Mouse (Mus musculus): ENCODE results near the gene Mea1. TPM values are rescaled to one million over a fixed set of nuclear protein-coding genes. Genes with fewer than 3 reads are reported as not detected.

The Mea1 gene
- total RNA-seq (2023) = 34.1 and 39.8 TPM in 2 replicates

DNA sequence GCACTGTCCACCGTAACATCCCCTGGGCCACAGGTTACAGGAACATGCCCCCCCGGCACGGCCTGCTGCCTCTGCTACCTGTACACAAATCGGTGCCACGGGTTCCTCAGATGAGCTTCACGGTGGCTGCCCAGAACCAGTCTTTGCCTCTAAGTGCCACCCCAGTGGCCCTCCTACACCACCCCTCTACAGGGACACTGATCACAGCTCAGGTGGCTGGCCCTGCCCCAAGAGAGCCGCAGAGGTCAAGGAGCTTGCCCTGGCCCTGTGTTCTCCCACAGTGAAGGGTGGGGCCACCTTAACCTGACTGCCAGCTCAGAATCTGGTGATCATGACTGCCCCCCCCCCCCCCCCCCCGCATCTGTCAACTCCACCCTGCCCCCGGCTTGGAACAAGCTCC is at the start of gene Mea1:
TSS of gene Mea1 (plus strand) at position 378 of the 400 bp plus-strand sequence.

DNA sequence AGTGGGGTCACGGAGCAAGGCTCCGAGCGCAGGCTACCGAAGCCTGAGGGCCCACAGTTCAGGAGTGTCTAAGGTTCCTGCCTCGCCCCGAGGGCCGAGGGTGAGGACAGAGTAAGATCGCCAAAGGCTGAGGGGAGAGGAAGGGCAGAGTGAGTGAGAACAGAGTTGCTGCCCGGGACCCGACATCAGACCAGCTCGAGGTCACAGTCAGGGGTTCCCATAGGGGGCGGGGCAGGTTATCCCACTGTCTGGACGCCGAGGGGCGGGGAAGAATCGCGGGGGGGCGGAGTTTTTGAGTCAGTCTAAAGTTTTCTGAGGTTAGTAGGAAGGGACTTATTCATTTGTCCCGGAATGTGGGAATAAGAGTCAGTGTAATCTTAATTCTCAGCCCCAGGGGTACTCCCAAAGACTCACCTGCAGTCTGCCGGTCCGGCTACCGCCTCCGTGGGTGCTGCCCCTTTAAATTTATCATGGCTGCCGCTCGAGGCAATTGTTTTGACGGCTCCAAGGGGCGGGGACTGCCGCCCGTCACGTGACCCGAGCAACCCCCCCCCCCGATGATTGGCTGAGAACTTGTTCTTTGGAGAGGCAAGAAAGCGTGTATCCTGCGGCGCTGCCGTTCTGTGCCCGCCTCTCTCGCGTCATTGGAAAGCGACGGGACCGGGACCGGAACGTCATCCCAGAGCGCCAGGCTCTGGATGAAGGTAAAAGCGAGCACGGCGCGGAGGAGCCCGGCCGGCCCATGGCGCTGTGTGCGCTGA is 32.9 kb upstream of the Mea1 start, which contains the start of the genes Klc4 and Mrpl2:
TSS of gene Klc4 (minus strand) at position 462 of the 761 bp plus-strand sequence.
TSS of gene Mrpl2 (plus strand) at position 669 of the 761 bp plus-strand sequence.

DNA sequence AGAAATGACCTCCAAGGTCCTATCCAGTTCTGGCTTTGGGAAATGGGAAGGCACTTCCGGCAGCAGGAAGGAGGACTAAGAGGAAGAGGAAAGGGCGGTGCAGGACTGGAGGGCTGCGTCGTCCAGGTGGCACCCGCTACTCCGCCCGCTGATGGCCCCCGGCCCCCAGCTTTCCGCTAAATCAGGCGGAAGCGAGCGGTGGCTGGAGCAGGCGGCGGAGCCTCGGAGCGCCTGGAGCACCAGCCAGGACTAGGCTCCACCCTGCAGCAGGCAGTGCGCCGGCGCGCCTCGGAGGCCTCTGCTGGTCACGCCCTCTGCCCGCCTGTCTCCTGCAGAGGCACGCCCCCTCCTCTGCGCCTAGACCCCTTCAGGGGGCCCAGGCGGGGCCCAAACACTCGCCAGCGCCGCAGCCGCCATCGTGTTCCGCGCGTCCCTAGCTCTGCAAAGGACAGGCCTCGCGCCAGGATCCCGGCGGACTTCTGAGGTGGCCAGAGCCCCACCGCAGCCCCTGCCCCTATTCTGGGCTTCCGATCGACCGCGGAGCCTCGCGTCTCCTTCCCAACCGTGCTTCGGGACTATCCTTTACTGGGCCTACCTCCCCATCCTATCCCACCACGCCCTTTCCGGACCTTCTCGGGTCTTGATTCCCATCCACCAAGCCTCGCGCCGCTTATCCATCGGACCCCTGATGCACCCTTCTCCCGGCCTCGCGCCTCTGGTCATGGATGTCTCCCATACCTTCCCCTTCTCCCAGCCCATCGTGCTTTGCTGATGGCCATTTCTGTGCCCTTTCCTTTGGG is 28.2 kb upstream of the Mea1 start, which contains the start of gene Cul7:
TSS of gene Cul7 (plus strand) at position 106 of the 800 bp plus-strand sequence.

DNA sequence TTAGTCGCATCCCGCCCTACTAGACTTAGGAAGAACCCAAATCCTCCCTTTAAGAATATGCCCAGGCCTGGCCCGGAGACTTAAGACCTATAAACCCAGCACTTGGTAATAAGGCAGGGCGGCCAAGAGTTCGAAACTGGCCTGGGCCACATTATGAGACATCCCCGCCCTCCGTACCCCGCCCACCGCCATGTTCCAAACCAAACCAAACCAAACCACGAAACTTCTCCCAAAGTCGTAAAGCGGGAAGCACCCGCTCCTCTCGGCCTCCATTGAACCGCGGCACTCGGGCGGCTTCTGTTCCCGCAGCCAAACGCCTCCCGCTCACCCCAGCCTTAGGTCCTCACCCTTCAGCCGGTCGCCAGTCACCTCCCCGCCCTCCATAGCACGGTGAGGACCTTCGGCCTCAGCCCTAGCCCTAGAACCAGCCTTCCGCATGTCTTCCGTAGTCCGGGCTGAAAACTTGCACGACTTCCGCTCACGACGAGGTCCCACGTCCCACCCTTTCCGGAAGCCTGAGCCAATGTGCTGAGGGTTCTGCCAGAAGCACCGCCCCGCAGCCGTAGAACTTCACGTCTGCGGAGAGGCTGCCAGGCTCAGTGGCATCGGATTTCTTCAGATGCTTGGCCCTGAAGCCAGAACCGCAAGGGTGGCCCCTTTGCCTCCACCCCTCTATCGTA is 4.6 kb upstream of the Mea1 start, which contains the start of gene Rrp36:
TSS of gene Rrp36 (minus strand) at position 503 of the 680 bp plus-strand sequence.

DNA sequence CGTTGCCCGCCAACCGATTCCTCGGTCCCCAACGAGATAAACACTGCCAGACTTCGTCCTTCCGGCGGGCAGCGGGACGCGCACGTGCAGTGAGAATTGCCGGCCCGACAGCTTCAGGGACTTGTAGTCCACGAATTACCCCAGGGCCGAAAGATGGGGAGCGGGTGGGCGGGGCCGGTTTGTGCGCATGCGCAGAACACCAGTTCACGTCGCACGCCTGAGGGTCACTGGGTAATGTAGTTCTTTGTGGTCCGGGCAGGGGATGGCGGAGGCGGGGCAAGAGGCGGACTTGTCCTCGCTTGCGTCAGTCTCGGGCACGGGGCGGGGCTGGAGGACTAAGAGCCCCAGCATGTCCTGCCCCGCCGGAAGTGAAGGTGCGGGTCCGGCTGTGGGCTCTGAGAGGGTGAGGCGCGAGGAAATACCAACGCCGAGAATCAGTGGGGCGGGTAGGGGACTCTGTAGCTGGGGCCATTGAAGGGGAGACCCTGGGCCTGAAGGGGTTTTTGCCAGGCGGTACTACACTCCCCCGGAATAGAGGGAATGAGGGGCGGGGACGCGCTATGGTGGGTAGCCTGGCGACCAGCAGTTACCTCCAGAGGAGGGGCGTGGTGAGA is 2.3 kb downstream of the Mea1 start, which contains the start of gene Klhdc3:
TSS of gene Klhdc3 (minus strand) at position 155 of the 614 bp plus-strand sequence.

DNA sequence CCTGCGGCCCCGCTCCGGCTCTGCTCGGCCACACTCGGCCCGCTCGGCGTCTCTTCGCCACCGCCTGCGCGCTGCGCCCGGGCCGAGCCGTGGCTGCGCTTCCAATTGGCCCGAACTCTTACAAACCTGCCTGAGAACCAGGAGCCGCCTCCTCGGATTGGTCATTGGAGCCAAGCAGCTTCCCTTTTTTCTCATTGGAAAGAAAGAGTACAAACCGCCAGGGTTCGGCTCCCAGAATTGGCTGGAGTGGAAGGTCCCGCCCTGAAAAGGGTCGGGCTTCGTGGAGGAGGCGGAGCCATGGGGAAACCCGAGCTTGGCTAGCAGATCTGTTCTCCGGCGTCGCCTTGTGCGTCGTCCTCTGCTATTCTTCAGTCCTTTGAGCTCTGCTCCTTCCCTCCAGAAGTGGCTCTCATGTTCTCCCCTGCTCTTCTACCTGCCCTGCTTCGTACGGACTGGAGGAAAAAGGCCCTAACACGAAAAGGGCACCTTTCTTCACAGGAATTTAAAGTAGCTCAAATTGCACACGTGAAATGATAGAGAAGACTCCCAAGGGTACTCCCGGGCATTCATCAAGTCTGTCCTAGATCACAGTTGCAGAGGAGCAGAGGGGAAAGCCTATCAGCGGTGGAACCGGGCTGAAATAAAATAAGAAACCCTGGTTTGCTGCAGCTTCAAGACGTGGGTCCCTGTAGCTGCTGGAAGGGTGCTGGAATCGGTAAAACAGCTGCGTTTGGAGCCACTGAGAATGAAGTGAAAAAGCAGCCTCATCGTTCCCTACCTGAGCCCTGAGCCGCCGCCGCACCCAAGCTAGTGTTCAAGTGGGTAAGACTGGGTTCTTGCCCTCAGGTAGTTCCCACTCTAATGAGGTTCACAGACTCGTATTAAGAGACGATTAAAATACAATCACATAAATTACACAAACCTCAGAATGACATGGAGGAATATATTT is 26.6 kb downstream of the Mea1 start, which contains the start of gene Ppp2r5d:
TSS of gene Ppp2r5d (minus strand) at position 225 of the 949 bp plus-strand sequence.

DNA sequence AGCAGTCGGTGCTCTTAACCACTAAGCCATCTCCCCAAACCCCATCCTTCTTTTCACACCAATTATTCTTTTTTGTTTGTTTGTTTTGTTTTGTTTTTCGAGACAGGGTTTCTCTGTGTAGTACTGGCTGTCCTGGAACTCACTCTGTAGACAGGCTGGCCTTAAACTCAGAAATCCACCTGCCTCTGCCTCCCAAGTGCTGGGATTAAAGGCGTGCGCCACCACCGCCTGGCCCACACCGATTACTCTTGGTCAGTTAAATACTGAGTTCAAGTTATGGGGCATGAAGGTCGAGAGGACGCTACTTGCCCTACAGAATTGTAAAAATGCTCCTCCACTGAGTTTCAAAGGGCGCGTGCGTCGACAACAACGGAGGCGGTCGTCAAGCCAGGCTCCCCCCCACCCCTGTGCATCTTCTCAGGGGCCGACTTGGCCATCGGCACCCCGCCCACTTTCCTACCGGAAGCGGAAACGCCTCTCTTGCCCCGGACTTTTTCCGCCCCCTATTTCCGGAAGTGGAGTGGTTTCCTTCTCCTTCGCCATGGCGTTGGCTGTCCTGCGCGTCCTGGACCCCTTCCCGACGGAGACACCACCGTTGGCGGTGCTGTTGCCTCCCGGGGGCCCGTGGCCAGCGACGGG is 32.5 kb downstream of the Mea1 start, which contains the start of gene Pex6:
TSS of gene Pex6 (plus strand) at position 505 of the 639 bp plus-strand sequence.

DNA sequence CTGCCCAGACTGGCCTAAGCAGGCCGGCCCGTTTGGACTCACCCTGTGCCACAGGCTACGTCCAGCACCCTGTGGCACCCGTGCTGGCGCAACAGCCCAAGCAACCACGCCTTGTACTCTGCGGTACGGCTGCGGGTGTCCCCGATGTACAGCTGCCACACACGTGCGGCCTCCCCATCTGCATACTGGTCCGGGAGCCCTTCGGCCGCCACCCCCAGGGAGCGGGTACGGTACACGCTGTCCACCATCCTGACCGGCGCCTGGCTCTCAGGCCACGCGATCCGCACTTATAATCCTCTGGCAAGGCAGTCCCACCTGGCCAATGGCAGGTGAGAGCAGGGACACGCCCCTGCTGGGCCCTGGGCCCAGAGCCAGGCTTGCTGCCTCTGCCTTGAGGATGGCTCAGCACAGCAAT is 50.3 kb downstream of the Mea1 start, which contains the start of gene Gnmt:
TSS of gene Gnmt (minus strand) at position 265 of the 415 bp plus-strand sequence.

Other genes starting within 250 kb of the Mea1 start
- not detected in 2 replicates for gene Crip3, start 249.9 kb upstream of the Mea1 start, total RNA-seq (2023)
- gene Slc22a7, start 240.3 kb upstream of the Mea1 start, total RNA-seq (2023) = not detected in 2 replicates
- gene Ttbk1, start 191.1 kb upstream of the Mea1 start, total RNA-seq (2023) = not detected in 2 replicates
- 2.2 and 2.4 TPM in 2 replicates for gene Dnph1, start 182.1 kb upstream of the Mea1 start, total RNA-seq (2023)
- gene Cul9, start 132.4 kb upstream of the Mea1 start, total RNA-seq (2023) = 3.0 and 4.5 TPM in 2 replicates
- 41.9 and 58.0 TPM in 2 replicates for gene Srf, start 122.6 kb upstream of the Mea1 start, total RNA-seq (2023)
- gene Ptk7, start 49.3 kb upstream of the Mea1 start, total RNA-seq (2023) = 0.11 and 0.38 TPM in 2 replicates
- 28.2 and 32.4 TPM in 2 replicates for gene Klc4, start 32.8 kb upstream of the Mea1 start, total RNA-seq (2023)
- gene Mrpl2, start 32.6 kb upstream of the Mea1 start, total RNA-seq (2023) = 15.6 and 21.9 TPM in 2 replicates
- gene Cul7, start 28.5 kb upstream of the Mea1 start, total RNA-seq (2023) = 1.2 and 3.0 TPM in 2 replicates
- gene Rrp36, start 4.4 kb upstream of the Mea1 start, total RNA-seq (2023) = 8.5 and 14.2 TPM in 2 replicates
- 37.8 and 49.3 TPM in 2 replicates for gene Klhdc3, start 2.1 kb downstream of the Mea1 start, total RNA-seq (2023)
- gene Ppp2r5d, start 26.3 kb downstream of the Mea1 start, total RNA-seq (2023) = 26.0 and 27.5 TPM in 2 replicates
- 18.7 and 24.4 TPM in 2 replicates for gene Pex6, start 32.7 kb downstream of the Mea1 start, total RNA-seq (2023)
- 3.2 and 3.7 TPM in 2 replicates for gene Gnmt, start 50.4 kb downstream of the Mea1 start, total RNA-seq (2023)
- gene Cnpy3, start 73.4 kb downstream of the Mea1 start, total RNA-seq (2023) = 77.2 and 118 TPM in 2 replicates
- not detected in 2 replicates for gene Ptcra, start 84.9 kb downstream of the Mea1 start, total RNA-seq (2023)
- 8.1 and 10.7 TPM in 2 replicates for gene 2310039H08Rik, start 93.8 kb downstream of the Mea1 start, total RNA-seq (2023)
- 36.0 and 45.6 TPM in 2 replicates for gene Rpl7l1, start 103.9 kb downstream of the Mea1 start, total RNA-seq (2023)
- gene Bicral, start 179.7 kb downstream of the Mea1 start, total RNA-seq (2023) = 26.0 and 32.4 TPM in 2 replicates
- 13.0 and 20.4 TPM in 2 replicates for gene Tbcc, start 211.9 kb downstream of the Mea1 start, total RNA-seq (2023)
- not detected in 2 replicates for gene Prph2, start 231.7 kb downstream of the Mea1 start, total RNA-seq (2023)